Mouse (Mus musculus) testis, adult 2 months (tissue): ENCODE results near the gene Ryr3. TPM values are rescaled to one million over a fixed set of nuclear protein-coding genes. Genes with fewer than 3 reads are reported as not detected.

Experiments used
- H3K27ac ChIP-seq: fragments of 200-500 bp; 2 replicates; pipeline ENCODE4 v1.5.1; 2012; ENCODE audit warnings: low read depth, low read length; ENCODE audit not compliant: control insufficient read depth, insufficient read depth
- H3K27me3 ChIP-seq: fragments of 200-500 bp; 2 replicates; pipeline ENCODE4 v1.6.1; 2012; ENCODE audit warnings: mild to moderate bottlenecking, low read length, moderate library complexity; ENCODE audit not compliant: control insufficient read depth, insufficient read depth
- H3K36me3 ChIP-seq: fragments of 200-500 bp; 2 replicates; pipeline ENCODE4 v1.6.1; 2012; ENCODE audit warnings: mild to moderate bottlenecking, low read length; ENCODE audit not compliant: control insufficient read depth, insufficient read depth
- H3K4me1 ChIP-seq: fragments of 200-500 bp; 2 replicates; pipeline ENCODE4 v1.6.1; 2012; ENCODE audit warnings: low read length; ENCODE audit not compliant: control insufficient read depth, insufficient read depth
- H3K4me3 ChIP-seq: fragments of 200-500 bp; 2 replicates; pipeline ENCODE4 v1.5.1; 2012; ENCODE audit warnings: low read depth, mild to moderate bottlenecking, low read length, moderate library complexity, mixed read lengths; ENCODE audit not compliant: control insufficient read depth
- CTCF ChIP-seq: fragments of 200-500 bp; IDR thresholded peaks from 2 replicates; pipeline ENCODE4 v1.5.1; 2012; ENCODE audit warnings: low read depth, mild to moderate bottlenecking, inconsistent platforms, low read length, moderate library complexity; ENCODE audit not compliant: control insufficient read depth, insufficient read depth, insufficient replicate concordance
- POLR2A ChIP-seq: fragments of 200-500 bp; IDR thresholded peaks from 2 replicates; pipeline ENCODE4 v1.6.1; 2012; ENCODE audit warnings: low read depth, mild to moderate bottlenecking, inconsistent platforms, low read length, moderate library complexity; ENCODE audit not compliant: control insufficient read depth
- polyA plus RNA-seq: library from polyadenylated mRNA; depleted of rRNA; stranded (reverse); fragments of >200 nt; gene quantifications from 2 replicates; pipeline ENCODE4 v1.2.3, GENCODE M21; 2012

The Ryr3 gene
- polyA plus RNA-seq, 1 experiment: 2.6 TPM

DNA sequence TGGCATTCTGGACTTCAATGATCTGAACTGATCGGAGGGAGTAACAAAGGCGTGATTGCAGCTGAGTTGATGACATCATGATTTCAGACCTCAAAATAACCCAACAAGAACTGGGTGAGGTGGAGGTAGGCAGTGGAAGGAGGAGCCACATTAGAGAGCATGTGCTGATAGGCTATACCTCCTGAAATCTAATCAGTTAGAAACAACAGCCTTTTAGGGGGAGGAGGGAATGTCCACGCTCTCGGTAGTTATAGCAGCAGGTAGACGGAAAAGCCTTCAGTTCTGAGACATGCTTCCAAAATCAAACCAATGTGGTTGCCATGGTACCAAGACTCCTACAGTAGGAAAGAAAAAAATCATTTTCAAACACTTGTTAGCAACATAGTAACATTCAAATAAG is 55.4 kb downstream of the Ryr3 start:
- no peak overlapping the region for H3K27ac ChIP-seq
- H3K4me1 ChIP-seq: no peaks in the 10 kb centered on the region
- no peak for TF ChIP-seq CTCF
- TF ChIP-seq POLR2A: no peak
- no peaks in the 10 kb centered on the region for H3K27me3 ChIP-seq
- no peaks in the 10 kb centered on the region for H3K36me3 ChIP-seq
- no peak overlapping the region for H3K4me3 ChIP-seq

DNA sequence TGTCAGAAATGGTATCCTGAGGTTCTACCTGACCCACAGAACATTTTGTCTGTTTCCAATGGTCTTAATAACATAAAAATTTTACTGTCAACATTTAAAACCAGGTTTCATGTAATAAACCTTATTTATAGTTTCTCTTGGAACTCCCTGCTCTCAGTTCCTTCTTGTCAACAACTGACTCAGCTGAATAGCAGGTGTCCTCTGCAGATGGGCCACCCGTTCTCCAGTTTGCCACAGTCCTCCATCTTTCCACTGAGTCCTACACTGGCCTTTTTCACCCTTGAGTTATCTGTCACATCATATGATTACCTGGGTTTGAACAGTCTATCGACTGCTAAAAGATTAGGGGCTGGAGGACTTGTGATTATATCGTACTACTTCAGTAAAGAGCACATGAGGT is 79.1 kb downstream of the Ryr3 start:
- no peaks in the 10 kb centered on the region for H3K36me3 ChIP-seq
- H3K4me3 ChIP-seq: no peak overlapping the region
- TF ChIP-seq CTCF (no peak), POLR2A (no peak)
- no peak overlapping the region for H3K27ac ChIP-seq
- H3K4me1 ChIP-seq: no peaks in the 10 kb centered on the region
- no peaks in the 10 kb centered on the region for H3K27me3 ChIP-seq

DNA sequence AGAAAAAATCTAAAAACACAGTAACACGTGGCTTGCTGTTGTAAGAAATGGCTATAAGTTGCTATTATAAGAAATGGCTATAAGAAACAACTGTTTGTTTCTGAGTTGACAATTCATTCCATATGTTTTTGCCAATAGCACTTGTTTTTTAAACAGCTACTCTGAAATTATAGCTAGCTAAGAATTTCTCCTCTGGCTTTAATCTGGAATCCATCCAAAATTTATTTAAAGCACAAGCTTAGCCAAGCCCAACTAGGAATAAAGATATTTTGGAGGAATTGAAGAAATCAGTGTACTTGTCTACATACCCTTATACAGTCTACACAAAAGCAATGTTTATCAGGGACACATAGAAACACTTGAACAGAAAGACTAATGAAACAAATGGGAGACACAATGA is 93.4 kb downstream of the Ryr3 start:
- H3K27ac ChIP-seq: no peak overlapping the region
- TF ChIP-seq POLR2A (no peak), CTCF (no peak)

DNA sequence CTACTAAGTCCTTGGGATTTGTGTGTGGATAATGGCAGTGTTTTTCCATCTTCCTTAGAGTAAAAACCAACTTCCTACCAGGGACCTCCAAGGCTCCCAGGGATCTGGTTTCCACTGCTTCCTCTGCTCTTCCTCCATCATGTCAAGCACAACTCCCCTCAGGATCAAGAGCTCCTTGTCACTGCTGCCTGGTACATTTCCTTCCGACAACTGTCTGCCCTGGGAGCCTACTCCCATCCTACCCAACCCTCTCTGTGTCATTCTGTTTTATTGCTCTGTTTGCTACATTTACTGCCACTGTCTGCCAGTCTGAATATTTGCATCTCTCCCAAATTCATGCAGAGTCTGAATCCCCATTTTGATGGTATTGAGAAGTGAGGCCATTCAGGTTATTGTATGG is 97.8 kb downstream of the Ryr3 start:
- TF ChIP-seq CTCF (no peak), POLR2A (no peak)

More for the DNA sequence above, 93.4 kb downstream of the Ryr3 start:
- Histone ChIP-seq H3K4me3 (no peak overlapping the region), H3K27me3 (no peaks in the 10 kb centered on the region), H3K4me1 (no peaks in the 10 kb centered on the region), H3K36me3 (no peaks in the 10 kb centered on the region)

DNA sequence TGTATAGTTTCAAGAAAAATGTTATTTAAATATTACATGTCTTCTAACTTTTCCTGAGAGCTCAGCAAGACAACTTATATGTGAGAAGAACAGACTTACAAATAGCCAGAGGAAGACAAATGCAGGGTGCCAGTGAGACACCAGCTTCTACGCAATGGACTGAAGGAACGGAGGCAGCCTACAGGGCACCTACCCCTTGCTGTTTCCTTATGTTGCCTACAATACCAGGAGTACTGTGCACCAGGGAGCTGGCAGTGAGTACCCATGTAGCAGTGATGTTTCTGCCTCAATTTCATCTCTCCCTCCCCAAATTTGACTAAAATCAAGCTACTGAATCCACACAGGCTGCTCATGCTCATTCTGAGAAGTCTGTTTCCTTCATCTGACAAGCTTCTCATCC is 100.1 kb downstream of the Ryr3 start:
- Histone ChIP-seq H3K4me1 (no peaks in the 10 kb centered on the region), H3K27ac (no peak overlapping the region), H3K27me3 (no peaks in the 10 kb centered on the region), H3K36me3 (no peaks in the 10 kb centered on the region), H3K4me3 (no peak overlapping the region)
- no peak for TF ChIP-seq CTCF
- no peak for TF ChIP-seq POLR2A

More for the DNA sequence above, 97.8 kb downstream of the Ryr3 start:
- no peaks in the 10 kb centered on the region for H3K36me3 ChIP-seq
- H3K4me3 ChIP-seq: no peak overlapping the region
- no peaks in the 10 kb centered on the region for H3K4me1 ChIP-seq
- no peak overlapping the region for H3K27ac ChIP-seq
- H3K27me3 ChIP-seq: no peaks in the 10 kb centered on the region

DNA sequence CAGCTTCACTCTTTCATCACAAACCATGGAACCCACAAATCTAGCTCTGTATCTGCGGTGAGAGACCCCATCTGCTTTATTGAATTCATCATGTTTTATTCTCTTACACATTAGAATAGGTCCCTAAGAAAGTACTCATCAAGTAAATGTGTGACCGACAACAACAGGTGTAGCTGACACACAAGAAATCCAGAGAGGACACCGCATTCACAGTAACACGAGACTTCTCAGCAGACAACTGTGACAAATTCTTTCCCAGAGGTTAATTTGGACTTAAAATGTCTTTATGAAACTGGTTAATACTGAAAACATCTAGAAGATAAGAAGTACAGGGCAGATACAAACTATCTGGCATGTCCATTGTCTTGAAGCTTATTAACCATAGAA is 101.0 kb downstream of the Ryr3 start:
- TF ChIP-seq CTCF (no peak), POLR2A (no peak)
- H3K4me1 ChIP-seq: no peaks in the 10 kb centered on the region
- H3K27me3 ChIP-seq: no peaks in the 10 kb centered on the region
- H3K27ac ChIP-seq: no peak overlapping the region
- H3K36me3 ChIP-seq: no peaks in the 10 kb centered on the region
- H3K4me3 ChIP-seq: no peak overlapping the region

DNA sequence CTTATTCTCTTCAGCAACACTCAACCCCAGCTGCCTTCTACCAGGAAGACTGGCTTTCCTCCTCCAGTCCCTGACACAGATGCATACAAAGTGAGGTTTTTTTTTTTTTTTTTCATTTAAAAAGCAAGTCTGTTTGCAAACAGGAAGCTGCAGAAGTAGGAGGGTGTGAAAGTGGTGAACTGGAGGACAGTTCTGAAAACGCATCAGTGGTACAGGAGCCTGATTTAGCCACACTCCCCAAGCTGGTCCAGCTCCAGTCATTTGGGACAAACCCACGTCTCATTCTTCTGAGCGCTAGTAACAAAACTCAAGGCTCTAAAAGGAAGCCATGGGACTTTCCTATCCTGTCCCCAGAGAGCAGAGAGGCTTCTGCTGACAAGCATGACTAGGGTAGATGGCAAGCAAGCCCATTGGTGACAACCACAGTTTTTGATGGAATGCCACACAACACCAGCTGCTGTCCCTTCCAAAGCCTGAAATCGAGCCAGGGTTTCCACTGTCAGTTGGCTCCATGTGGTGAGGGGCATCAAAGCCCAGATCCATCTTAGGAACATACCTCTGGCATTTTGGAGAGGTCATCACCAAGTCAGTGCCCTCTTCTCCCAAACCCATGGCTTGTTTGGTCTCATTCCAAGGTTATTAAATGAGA is 101.5 kb downstream of the Ryr3 start:
- no peaks in the 10 kb centered on the region for H3K27me3 ChIP-seq
- no peaks in the 10 kb centered on the region for H3K36me3 ChIP-seq
- no peaks in the 10 kb centered on the region for H3K4me1 ChIP-seq
- no peak overlapping the region for H3K4me3 ChIP-seq
- TF ChIP-seq CTCF: no peak
- no peak for TF ChIP-seq POLR2A
- H3K27ac ChIP-seq: no peak overlapping the region
